Mouse (Mus musculus): Measurements from ENCODE around the gene Gm15217. TPM values are rescaled to one million over a fixed set of nuclear protein-coding genes. Genes with fewer than 3 reads are reported as not detected.

Gene Gm15217
- polyA plus RNA-seq, 1 experiment from 2014 or later: not detected

- no peak for ATAC-seq (ENCODE audit: low read depth)
- Histone ChIP-seq H3K4me3 (ENCODE audit: low read depth, low read length) (no peak overlapping the region), H3K27ac (ENCODE audit: low read length) (no peak overlapping the region), H3K9ac (ENCODE audit: low read depth, low read length) (no peak overlapping the region), H3K4me2 (ENCODE audit: low read depth, low read length) (no peak overlapping the region), H3K4me1 (ENCODE audit: control insufficient read depth, low read depth, low read length) (no peaks in the 10 kb centered on the region), H3K36me3 (ENCODE audit: control insufficient read depth, insufficient read depth) (no peaks in the 10 kb centered on the region), H3K27me3 (ENCODE audit: control insufficient read depth, insufficient read depth, low read depth, low read length) (no peaks in the 10 kb centered on the region), H3K9me3 (replicated peaks; ENCODE audit: control insufficient read depth, low read length) (no peaks in the 10 kb centered on the region)
- 62% methylated on average over 7 of the region's 7 CpGs for WGBS (ENCODE audit: insufficient replicate concordance)
Observed at GRCm38 (mm10) chr14:46412497-46413000, 33.3 kb downstream of the Gm15217 start.

- H3K9ac ChIP-seq (ENCODE audit: low read depth, low read length): no peak overlapping the region
- H3K4me1 ChIP-seq (ENCODE audit: control insufficient read depth, low read depth, low read length): no peaks in the 10 kb centered on the region
- no peak overlapping the region for H3K4me3 ChIP-seq (ENCODE audit: low read depth, low read length)
- ATAC-seq (ENCODE audit: low read depth): no peak
- H3K27me3 ChIP-seq (ENCODE audit: control insufficient read depth, insufficient read depth, low read depth, low read length): no peaks in the 10 kb centered on the region
- H3K4me2 ChIP-seq (ENCODE audit: low read depth, low read length): no peak overlapping the region
- no peak overlapping the region for H3K27ac ChIP-seq (ENCODE audit: low read length)
- H3K36me3 ChIP-seq (ENCODE audit: control insufficient read depth, insufficient read depth): no peaks in the 10 kb centered on the region
- no peaks in the 10 kb centered on the region for H3K9me3 ChIP-seq (replicated peaks; ENCODE audit: control insufficient read depth, low read length)
- 67% methylated on average over 15 of the region's 15 CpGs for WGBS (ENCODE audit: insufficient replicate concordance)
Observed at GRCm38 (mm10) chr14:46418371-46419097, 39.3 kb downstream of the Gm15217 start.

GRCm38 (mm10) chr14:46419269-46419668 lies 40.1 kb downstream of the Gm15217 start:
- Histone ChIP-seq H3K4me3 (ENCODE audit: low read depth, low read length) (no peak overlapping the region), H3K4me2 (ENCODE audit: low read depth, low read length) (no peak overlapping the region), H3K9ac (ENCODE audit: low read depth, low read length) (no peak overlapping the region), H3K27me3 (ENCODE audit: control insufficient read depth, insufficient read depth, low read depth, low read length) (no peaks in the 10 kb centered on the region), H3K4me1 (ENCODE audit: control insufficient read depth, low read depth, low read length) (no peaks in the 10 kb centered on the region), H3K36me3 (ENCODE audit: control insufficient read depth, insufficient read depth) (no peaks in the 10 kb centered on the region), H3K9me3 (replicated peaks; ENCODE audit: control insufficient read depth, low read length) (no peaks in the 10 kb centered on the region), H3K27ac (ENCODE audit: low read length) (no peak overlapping the region)
- no peak for ATAC-seq (ENCODE audit: low read depth)
- 59% methylated on average over 11 of the region's 11 CpGs for WGBS (ENCODE audit: insufficient replicate concordance)

GRCm38 (mm10) chr14:46421823-46422222 lies 42.6 kb downstream of the Gm15217 start:
- Histone ChIP-seq H3K9me3 (replicated peaks; ENCODE audit: control insufficient read depth, low read length) (no peaks in the 10 kb centered on the region), H3K36me3 (ENCODE audit: control insufficient read depth, insufficient read depth) (no peaks in the 10 kb centered on the region), H3K4me2 (ENCODE audit: low read depth, low read length) (no peak overlapping the region), H3K4me3 (ENCODE audit: low read depth, low read length) (no peak overlapping the region), H3K4me1 (ENCODE audit: control insufficient read depth, low read depth, low read length) (no peaks in the 10 kb centered on the region), H3K9ac (ENCODE audit: low read depth, low read length) (no peak overlapping the region), H3K27ac (ENCODE audit: low read length) (no peak overlapping the region), H3K27me3 (ENCODE audit: control insufficient read depth, insufficient read depth, low read depth, low read length) (no peaks in the 10 kb centered on the region)
- 58% methylated on average over 3 of the region's 3 CpGs for WGBS (ENCODE audit: insufficient replicate concordance)
- ATAC-seq (ENCODE audit: low read depth): no peak

GRCm38 (mm10) chr14:46427251-46427650 lies 48.0 kb downstream of the Gm15217 start:
- no peak for ATAC-seq (ENCODE audit: low read depth)
- Histone ChIP-seq H3K36me3 (ENCODE audit: control insufficient read depth, insufficient read depth) (no peaks in the 10 kb centered on the region), H3K9ac (ENCODE audit: low read depth, low read length) (no peak overlapping the region), H3K27ac (ENCODE audit: low read length) (no peak overlapping the region), H3K27me3 (ENCODE audit: control insufficient read depth, insufficient read depth, low read depth, low read length) (no peaks in the 10 kb centered on the region), H3K4me2 (ENCODE audit: low read depth, low read length) (no peak overlapping the region), H3K9me3 (replicated peaks; ENCODE audit: control insufficient read depth, low read length) (no peaks in the 10 kb centered on the region), H3K4me3 (ENCODE audit: low read depth, low read length) (no peak overlapping the region), H3K4me1 (ENCODE audit: control insufficient read depth, low read depth, low read length) (no peaks in the 10 kb centered on the region)
- 78% methylated on average over 13 of the region's 13 CpGs for WGBS (ENCODE audit: insufficient replicate concordance)

GRCm38 (mm10) chr14:46430231-46430630 lies 51.0 kb downstream of the Gm15217 start:
- ATAC-seq (ENCODE audit: low read depth): no peak
- Histone ChIP-seq H3K27me3 (ENCODE audit: control insufficient read depth, insufficient read depth, low read depth, low read length) (no peaks in the 10 kb centered on the region), H3K4me1 (ENCODE audit: control insufficient read depth, low read depth, low read length) (no peaks in the 10 kb centered on the region), H3K9me3 (replicated peaks; ENCODE audit: control insufficient read depth, low read length) (no peaks in the 10 kb centered on the region), H3K4me3 (ENCODE audit: low read depth, low read length) (no peak overlapping the region), H3K27ac (ENCODE audit: low read length) (no peak overlapping the region), H3K9ac (ENCODE audit: low read depth, low read length) (no peak overlapping the region), H3K4me2 (ENCODE audit: low read depth, low read length) (no peak overlapping the region), H3K36me3 (ENCODE audit: control insufficient read depth, insufficient read depth) (no peaks in the 10 kb centered on the region)
- 77% methylated on average over 5 of the region's 5 CpGs for WGBS (ENCODE audit: insufficient replicate concordance)

Other genes with a start within 250 kb of the Gm15217 start
- gene Bmp4, start 11.3 kb downstream of the Gm15217 start, polyA plus RNA-seq (2015; fragmentation: Nextera tagmentation; extraction: Ambion mirVana): 1.1 and 1.8 TPM in 2 replicates